Mouse (Mus musculus) CH12.LX (cell line): ENCODE results near the gene Gss. TPM values are rescaled to one million over a fixed set of nuclear protein-coding genes. Genes with fewer than 3 reads are reported as not detected.
A peak's percentile ranks its signal among the peaks of the same experiment; 100 is the strongest.

Experiments
- DNase-seq: peaks from one replicate; pipeline ENCODE4 v3.0.0-alpha.2; 2013; ENCODE audit errors: extremely low read depth
- H3K27ac ChIP-seq: 2 replicates; pipeline ENCODE4 v1.5.1; 2012; ENCODE audit warnings: low read depth, mild to moderate bottlenecking, control low read depth, moderate library complexity; ENCODE audit not compliant: insufficient read depth
- H3K27me3 ChIP-seq: replicated peaks from 2 replicates; pipeline ENCODE3; 2012; ENCODE audit warnings: inconsistent platforms
- H3K36me3 ChIP-seq, 2 experiments: replicated peaks in 1 of 2; 2 replicates each; pipeline versions ENCODE3 to v1.6.1; 2012; ENCODE audit warnings: inconsistent platforms in 1 of 2, low read length in 1 of 2, mild to moderate bottlenecking in 1 of 2, mixed read lengths in 1 of 2, moderate library complexity in 1 of 2; ENCODE audit not compliant: control insufficient read depth in 1 of 2, insufficient read depth in 1 of 2
- H3K4me1 ChIP-seq, 2 experiments: 2 replicates each; pipeline ENCODE4 v1.6.1; 2012; ENCODE audit warnings: inconsistent platforms in 1 of 2, moderate library complexity in 1 of 2; ENCODE audit not compliant: insufficient read depth in 2 of 2, control insufficient read depth in 1 of 2
- H3K4me2 ChIP-seq: 2 replicates; pipeline ENCODE4 v1.6.1; 2012; ENCODE audit warnings: low read depth, mild to moderate bottlenecking, control low read depth; ENCODE audit not compliant: poor library complexity, insufficient read depth, severe bottlenecking
- H3K4me3 ChIP-seq, 3 experiments: fragments of 150-350 bp in 1 of 3; sonication (generic) in 1 of 3; replicated peaks in 1 of 3; 2 replicates each; pipeline versions ENCODE3 to v1.5.1; 2011 to 2012; ENCODE audit warnings: low read depth in 2 of 3, low read length in 2 of 3, mild to moderate bottlenecking in 2 of 3, moderate library complexity in 2 of 3, control low read depth in 1 of 3, improper control_type of control experiment in 1 of 3, inconsistent platforms in 1 of 3, mixed read lengths in 1 of 3; ENCODE audit not compliant: poor library complexity in 1 of 3
- H3K79me2 ChIP-seq: replicated peaks from 2 replicates; pipeline ENCODE4 v1.6.1; 2012; ENCODE audit warnings: mild to moderate bottlenecking, moderate library complexity; ENCODE audit not compliant: control insufficient read depth, poor library complexity, insufficient read depth, severe bottlenecking; ENCODE audit errors: extremely low read depth
- H3K9ac ChIP-seq: 2 replicates; pipeline ENCODE4 v1.6.1; 2012; ENCODE audit warnings: low read depth, mild to moderate bottlenecking, control low read depth, moderate library complexity; ENCODE audit not compliant: insufficient read depth
- H3K9me3 ChIP-seq: replicated peaks from 2 replicates; pipeline ENCODE3; 2012; ENCODE audit warnings: low read length, inconsistent platforms, mixed read lengths
- BHLHE40 ChIP-seq: IDR thresholded peaks from 2 replicates; pipeline ENCODE4 v1.6.1; 2011; ENCODE audit warnings: mild to moderate bottlenecking, low read depth, low read length, improper control_type of control experiment
- CHD1 ChIP-seq: IDR thresholded peaks from 2 replicates; pipeline ENCODE4 v1.6.1; 2012; ENCODE audit warnings: low read depth, low read length, improper control_type of control experiment, inconsistent platforms
- CHD2 ChIP-seq: IDR thresholded peaks from 2 replicates; pipeline ENCODE4 v1.6.1; 2011; ENCODE audit warnings: low read length, improper control_type of control experiment
- GABPA ChIP-seq: IDR thresholded peaks from 2 replicates; pipeline ENCODE4 v1.6.1; 2012; ENCODE audit warnings: low read depth, low read length, improper control_type of control experiment, inconsistent platforms; ENCODE audit not compliant: insufficient replicate concordance
- IRF4 ChIP-seq: IDR thresholded peaks from 2 replicates; pipeline ENCODE4 v1.6.1; 2014; ENCODE audit warnings: low read depth, mild to moderate bottlenecking, inconsistent platforms, low read length, improper control_type of control experiment
- MAFK ChIP-seq: IDR thresholded peaks from 2 replicates; pipeline ENCODE4 v1.6.1; 2011; ENCODE audit warnings: low read length, improper control_type of control experiment; ENCODE audit not compliant: insufficient replicate concordance
- MAX ChIP-seq: IDR thresholded peaks from 2 replicates; pipeline ENCODE4 v1.6.1; 2011; ENCODE audit warnings: low read length, improper control_type of control experiment
- MAZ ChIP-seq: IDR thresholded peaks from 2 replicates; pipeline ENCODE4 v1.6.1; 2012; ENCODE audit warnings: low read depth, mild to moderate bottlenecking, inconsistent platforms, low read length, improper control_type of control experiment, moderate library complexity
- MEF2A ChIP-seq: IDR thresholded peaks from 2 replicates; pipeline ENCODE4 v1.6.1; 2014; ENCODE audit warnings: low read depth, mild to moderate bottlenecking, inconsistent platforms, low read length, improper control_type of control experiment, borderline replicate concordance
- MXI1 ChIP-seq: IDR thresholded peaks from 2 replicates; pipeline ENCODE4 v1.6.1; 2011; ENCODE audit warnings: mild to moderate bottlenecking, low read depth, low read length, improper control_type of control experiment
- MYC ChIP-seq: IDR thresholded peaks from 2 replicates; pipeline ENCODE4 v1.6.1; 2011; ENCODE audit warnings: low read depth, mild to moderate bottlenecking, improper control_type of control experiment, low read length
- NELFE ChIP-seq: IDR thresholded peaks from 2 replicates; pipeline ENCODE4 v1.6.1; 2011; ENCODE audit warnings: low read depth, low read length, improper control_type of control experiment
- NRF1 ChIP-seq: IDR thresholded peaks from 2 replicates; pipeline ENCODE4 v1.6.1; 2014; ENCODE audit warnings: low read depth, mild to moderate bottlenecking, inconsistent platforms, low read length, improper control_type of control experiment, moderate library complexity
- POLR2A ChIP-seq: IDR thresholded peaks from 2 replicates; pipeline ENCODE4 v1.6.1; 2011; ENCODE audit warnings: low read depth, mild to moderate bottlenecking, improper control_type of control experiment, low read length
- RAD21 ChIP-seq: IDR thresholded peaks from 2 replicates; pipeline ENCODE4 v1.6.1; 2011; ENCODE audit warnings: low read depth, mild to moderate bottlenecking, low read length, improper control_type of control experiment, moderate library complexity
- RCOR1 ChIP-seq: conservative IDR thresholded peaks from 2 replicates; pipeline ENCODE4 v1.6.1; 2012; ENCODE audit warnings: low read depth, mild to moderate bottlenecking, inconsistent platforms, low read length, improper control_type of control experiment
- TBP ChIP-seq: conservative IDR thresholded peaks from 2 replicates; pipeline ENCODE4 v1.6.1; 2011; ENCODE audit warnings: low read depth, low read length, improper control_type of control experiment
- TCF12 ChIP-seq: IDR thresholded peaks from 2 replicates; pipeline ENCODE4 v1.6.1; 2014; ENCODE audit warnings: low read depth, mild to moderate bottlenecking, inconsistent platforms, low read length, improper control_type of control experiment
- UBTF ChIP-seq: IDR thresholded peaks from 2 replicates; pipeline ENCODE4 v1.6.1; 2012; ENCODE audit warnings: low read depth, mild to moderate bottlenecking, inconsistent platforms, low read length, improper control_type of control experiment, moderate library complexity
- ZC3H11A ChIP-seq: IDR thresholded peaks from 2 replicates; pipeline ENCODE4 v1.6.1; 2012; ENCODE audit warnings: low read depth, mild to moderate bottlenecking, inconsistent platforms, low read length, improper control_type of control experiment
- ZMIZ1 ChIP-seq: IDR thresholded peaks from 2 replicates; pipeline ENCODE4 v1.6.1; 2012; ENCODE audit warnings: low read depth, mild to moderate bottlenecking, inconsistent platforms, low read length, improper control_type of control experiment
- dilution Hi-C: fragments of 300-500 bp; cut with MboI; formaldehyde crosslinking; loops from 2 replicates; pipeline ENCODE4 v1.14.3; 2020; ENCODE audit warnings: low sequenced_read_pairs; ENCODE audit not compliant: extremely low pct_unique_long_range_greater_than_20kb, extremely low pct_ligation_motif_present
- in situ Hi-C: fragments of 300-500 bp; cut with MboI; formaldehyde crosslinking; loops from 3 replicates; pipeline ENCODE4 v1.14.3; 2019; ENCODE audit warnings: low sequenced_read_pairs, low pct_ligation_motif_present, low pct_unique_long_range_greater_than_20kb, mixed read lengths
- polyA plus RNA-seq: library from polyadenylated mRNA; unstranded; fragments of >175 nt; gene quantifications from 2 replicates; pipeline ENCODE4 v1.2.1, GENCODE M21; 2012; ENCODE audit warnings: low read depth; ENCODE audit not compliant: insufficient read length
- total RNA-seq, 2 experiments: library from RNA; depleted of rRNA; stranded (reverse); fragments of 300-350 nt in 1 of 2; fragments of >200 nt in 1 of 2; gene quantifications; 2 replicates each; pipeline ENCODE4 v1.2.3; 2012 to 2014

Gss gene
- total and polyA plus RNA-seq, 3 experiments = 17.3 to 21.9 (median 18.0) TPM

DNA sequence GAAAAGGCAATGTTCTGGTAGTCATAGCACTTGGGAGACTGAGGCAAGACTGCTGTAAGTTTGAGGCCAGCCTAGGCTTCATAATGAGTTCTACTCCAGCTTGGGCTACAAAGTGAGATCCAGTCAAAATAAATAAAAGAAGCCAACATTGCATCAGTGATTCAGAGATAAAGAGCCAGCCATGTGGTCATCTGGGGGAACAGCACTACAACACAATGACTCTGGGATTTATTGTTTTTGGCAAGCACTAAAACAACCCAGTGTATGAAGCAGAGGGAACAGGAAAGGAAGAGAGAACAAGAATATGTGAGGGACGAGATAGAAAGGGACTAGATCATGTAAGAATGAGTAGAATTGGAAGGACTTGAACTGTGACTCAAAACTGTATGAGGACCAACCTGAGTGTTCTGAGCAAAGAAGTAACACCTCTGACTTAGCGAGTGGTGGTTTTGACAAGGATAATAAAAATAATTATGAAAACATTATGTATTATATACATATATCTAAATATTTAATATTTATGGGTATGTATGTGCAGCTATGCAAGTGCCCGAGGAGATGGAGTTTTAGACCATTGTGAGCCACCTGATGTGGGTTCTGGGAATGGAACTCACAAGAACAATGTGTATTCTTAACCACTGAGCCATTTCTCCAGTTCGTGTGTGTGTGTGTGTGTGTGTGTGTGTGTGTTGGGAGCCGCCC, 54.7 kb downstream of the Gss start:
- in situ Hi-C loops = no loop called here
- Histone ChIP-seq H3K4me2 (peak overlapping the region; percentile 93), H3K9ac (peak overlapping the region; percentile 82), H3K4me3 (peak overlapping the region; percentile 26 to 45 (median 40)), H3K9me3 (no peaks in the 10 kb centered on the region), H3K79me2 (no peaks in the 10 kb centered on the region)
- DNase-seq = peak; percentile 50
- dilution Hi-C loops = no loop called here
- no peak for TF ChIP-seq BHLHE40
- TF ChIP-seq CHD1 = peak; percentile 52; the same call in 1 of the 2 replicates
- TF ChIP-seq NELFE = no peak
- TF ChIP-seq MAZ = no peak
- no peak for TF ChIP-seq GABPA
- TF ChIP-seq TCF12 = no peak
- TF ChIP-seq MAFK = no peak
- no peak for TF ChIP-seq RCOR1
- TF ChIP-seq MAX = no peak
- TF ChIP-seq IRF4 = no peak
- no peak for TF ChIP-seq ZMIZ1
- no peak for TF ChIP-seq RAD21
- TF ChIP-seq POLR2A = peak; percentile 53; the same call in 1 of the 2 replicates
- no peak for TF ChIP-seq NRF1
- TF ChIP-seq, all 38 proteins: peak for 2
- Histone ChIP-seq H3K27ac (peak overlapping the region; percentile 60; the same call in 1 of the 2 replicates), H3K4me1 (peaks cover 8 to 37% of the 10 kb centered on the region in 2 experiments; a peak in 3 of 4 replicates), H3K36me3 (no peaks in the 10 kb centered on the region), H3K27me3 (no peaks in the 10 kb centered on the region)

DNA sequence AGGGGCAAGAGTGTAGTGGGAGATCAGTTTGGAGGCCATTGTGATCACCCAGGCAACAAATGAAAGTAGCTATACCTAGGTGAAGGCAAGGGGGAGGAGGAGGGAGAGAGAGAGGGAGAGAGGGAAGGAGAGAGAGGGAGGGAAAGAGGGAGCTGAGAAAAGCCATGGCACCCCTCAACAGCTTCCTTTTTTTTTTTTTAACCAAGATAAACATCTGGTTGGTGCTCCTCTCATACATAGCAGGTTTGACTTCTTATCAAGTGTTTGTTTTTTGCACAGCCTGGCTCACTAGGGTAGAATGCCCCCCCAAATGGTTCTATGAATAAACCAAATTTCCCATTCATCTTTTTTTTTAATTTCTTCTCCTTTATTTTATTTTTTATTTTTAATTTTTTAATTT, 56.3 kb downstream of the Gss start:
- in situ Hi-C loops = no loop called here
- Histone ChIP-seq H3K9ac (no peak overlapping the region), H3K4me3 (no peak overlapping the region), H3K4me1 (peaks cover 7 to 33% of the 10 kb centered on the region in 2 experiments; a peak in 3 of 4 replicates), H3K27ac (no peak overlapping the region), H3K79me2 (no peaks in the 10 kb centered on the region), H3K27me3 (no peaks in the 10 kb centered on the region), H3K4me2 (no peak overlapping the region), H3K36me3 (no peaks in the 10 kb centered on the region), H3K9me3 (no peaks in the 10 kb centered on the region)
- dilution Hi-C loops = no loop called here
- TF ChIP-seq MXI1 = no peak
- TF ChIP-seq MAX = no peak
- no peak for TF ChIP-seq MYC
- TF ChIP-seq TBP = no peak
- no peak for TF ChIP-seq POLR2A
- no peak for TF ChIP-seq MEF2A
- no peak for TF ChIP-seq NRF1
- TF ChIP-seq BHLHE40 = no peak
- no peak for TF ChIP-seq CHD2
- TF ChIP-seq ZC3H11A = no peak
- TF ChIP-seq CHD1 = no peak
- no peak for TF ChIP-seq UBTF
- no peak for DNase-seq
